Mouse (Mus musculus) intestine, postnatal 0 days (tissue): ENCODE data around the gene Gm20458. TPM values are rescaled to one million over a fixed set of nuclear protein-coding genes. Genes with fewer than 3 reads are reported as not detected.
A peak's percentile ranks its signal among the peaks of the same experiment; 100 is the strongest.

Experiments
- ATAC-seq: fragments of 200-750 bp; cut with Nextera tagmentation; 2 replicates; pipeline ENCODE4 v1.8.0; 2017; ENCODE audit warnings: mild to moderate bottlenecking, moderate TSS enrichment, moderate library complexity
- H3K27ac ChIP-seq: fragments of 300-500 bp; sonication (generic); 2 replicates; pipeline ENCODE4 v1.5.1; 2014; ENCODE audit warnings: mild to moderate bottlenecking, low read depth, low read length, moderate library complexity
- H3K27me3 ChIP-seq: fragments of 300-500 bp; sonication (generic); replicated peaks from 2 replicates; pipeline ENCODE4 v1.6.1; 2014; ENCODE audit warnings: low read length, mixed read lengths; ENCODE audit not compliant: control insufficient read depth, insufficient read depth
- H3K36me3 ChIP-seq: fragments of 300-500 bp; sonication (generic); 2 replicates; pipeline ENCODE4 v1.6.1; 2014; ENCODE audit warnings: mild to moderate bottlenecking, moderate library complexity; ENCODE audit not compliant: control insufficient read depth, insufficient read depth
- H3K4me1 ChIP-seq: fragments of 300-500 bp; sonication (generic); replicated peaks from 2 replicates; pipeline ENCODE4 v1.6.1; 2014; ENCODE audit warnings: antibody characterized with exemption, low read length, mixed read lengths; ENCODE audit not compliant: control insufficient read depth, insufficient read depth
- H3K4me2 ChIP-seq: fragments of 300-500 bp; sonication (generic); replicated peaks from 2 replicates; pipeline ENCODE4 v1.6.1; 2014; ENCODE audit warnings: low read depth, mild to moderate bottlenecking, moderate library complexity
- H3K4me3 ChIP-seq: fragments of 300-500 bp; sonication (generic); 2 replicates; pipeline ENCODE4 v1.5.1; 2014; ENCODE audit warnings: low read depth, low read length
- H3K9ac ChIP-seq: fragments of 300-500 bp; sonication (generic); 2 replicates; pipeline ENCODE4 v1.6.1; 2014; ENCODE audit warnings: mild to moderate bottlenecking, low read depth, low read length
- H3K9me3 ChIP-seq: fragments of 300-500 bp; sonication (generic); 2 replicates; pipeline ENCODE4 v1.6.1; 2016; ENCODE audit warnings: mixed run types; ENCODE audit not compliant: control insufficient read depth
- CTCF ChIP-seq: sonication (generic); IDR thresholded peaks from 2 replicates; pipeline ENCODE4 v1.5.1; 2016; ENCODE audit warnings: low read depth, mild to moderate bottlenecking, control low read depth, antibody characterized with exemption, moderate library complexity
- WGBS: fragments of 180-500 bp; shearing (Covaris S2); extraction: QIAGEN DNeasy Blood & Tissue Kit; methylation state at CpG from one replicate; pipeline ENCODE4 v1.1.7; 2014; 5-methylcytosine and 5-hydroxymethylcytosine counted together
- polyA plus RNA-seq: library from polyadenylated mRNA; unstranded; fragments of >200 nt; fragmentation: Nextera tagmentation; extraction: Ambion mirVana; gene quantifications from 2 replicates; pipeline ENCODE4 v1.2.1, GENCODE M21; 2015

The Gm20458 gene
- polyA plus RNA-seq, 1 experiment from 2014 or later = 21.4 TPM

DNA sequence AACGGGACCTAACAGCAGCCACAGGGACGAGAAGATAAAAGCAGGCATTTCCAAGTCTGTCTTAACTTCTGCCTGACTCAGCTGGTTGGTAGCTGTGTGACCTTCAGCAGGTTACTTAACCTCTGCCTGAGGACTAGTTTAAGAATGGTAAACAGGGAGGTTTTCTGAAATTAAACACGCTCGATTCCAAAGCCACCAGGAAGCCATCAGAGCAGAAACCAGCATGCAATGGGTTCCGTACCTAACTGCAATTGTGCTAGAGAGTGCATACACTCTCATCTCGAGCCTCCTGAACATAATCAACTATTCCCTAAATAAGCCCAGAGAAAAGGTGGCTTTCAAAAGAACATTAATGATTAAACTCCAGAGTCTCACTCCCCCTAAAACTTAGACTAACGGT is 19.0 kb upstream of the Gm20458 start:
- H3K9me3 ChIP-seq = no peaks in the 10 kb centered on the region
- no peak for TF ChIP-seq CTCF
- ATAC-seq = no peak
- peak overlapping the region; percentile 73 for H3K4me3 ChIP-seq
- 8% methylated on average over 7 of the region's 7 CpGs for WGBS
- H3K4me1 ChIP-seq = peaks cover 3% of the 10 kb centered on the region; the same call in 1 of the 2 replicates
- no peaks in the 10 kb centered on the region for H3K36me3 ChIP-seq
- H3K9ac ChIP-seq = peak overlapping the region; percentile 76
- H3K27ac ChIP-seq = peak overlapping the region; percentile 71
- H3K4me2 ChIP-seq = peak overlapping the region; percentile 89
- H3K27me3 ChIP-seq = no peaks in the 10 kb centered on the region

DNA sequence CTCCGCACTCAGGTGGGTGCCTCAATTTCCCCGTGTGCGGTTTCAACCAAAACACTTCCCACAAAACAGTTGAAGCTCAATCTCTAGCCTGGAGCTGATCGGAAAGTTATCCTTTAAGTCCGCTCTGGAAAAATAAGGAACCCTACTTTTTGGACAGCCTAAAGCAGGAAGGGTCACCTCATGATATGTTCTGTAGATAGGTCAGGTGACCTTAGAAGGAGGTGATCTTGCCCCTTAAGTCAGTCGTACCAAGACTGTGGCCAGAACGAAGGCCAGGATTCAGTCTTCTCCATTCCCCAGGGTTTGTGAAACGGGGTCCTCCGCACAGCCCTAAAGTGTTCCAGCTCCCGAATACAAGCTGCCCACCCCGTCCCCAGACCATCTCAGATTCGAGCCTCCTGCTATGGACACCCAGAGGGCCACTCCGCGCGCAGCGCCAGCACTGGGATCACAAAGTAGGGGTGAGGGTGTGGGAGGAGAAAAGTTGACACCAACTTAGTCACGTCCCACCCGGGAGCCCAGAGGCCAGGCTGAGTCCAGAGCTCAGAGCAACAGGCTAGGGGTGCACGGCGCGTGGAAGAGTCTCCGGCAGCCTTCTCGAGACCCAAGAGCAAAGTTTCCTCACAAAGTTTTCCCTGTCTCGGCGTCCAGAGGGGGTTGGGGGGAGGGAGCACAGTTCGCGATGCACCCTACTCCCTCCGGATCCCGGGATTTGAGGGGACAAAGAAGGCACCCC is 18.3 kb upstream of the Gm20458 start:
- Histone ChIP-seq H3K27ac (peak overlapping the region; percentile 71), H3K4me3 (peak overlapping the region; percentile 73), H3K4me1 (peaks cover 3% of the 10 kb centered on the region; the same call in 1 of the 2 replicates), H3K9me3 (no peaks in the 10 kb centered on the region), H3K9ac (peak overlapping the region; percentile 76), H3K27me3 (no peaks in the 10 kb centered on the region), H3K4me2 (peak overlapping the region; percentile 89), H3K36me3 (no peaks in the 10 kb centered on the region)
- ATAC-seq = peak; percentile 39
- WGBS = 2% methylated on average over 29 of the region's 29 CpGs
- no peak for TF ChIP-seq CTCF

DNA sequence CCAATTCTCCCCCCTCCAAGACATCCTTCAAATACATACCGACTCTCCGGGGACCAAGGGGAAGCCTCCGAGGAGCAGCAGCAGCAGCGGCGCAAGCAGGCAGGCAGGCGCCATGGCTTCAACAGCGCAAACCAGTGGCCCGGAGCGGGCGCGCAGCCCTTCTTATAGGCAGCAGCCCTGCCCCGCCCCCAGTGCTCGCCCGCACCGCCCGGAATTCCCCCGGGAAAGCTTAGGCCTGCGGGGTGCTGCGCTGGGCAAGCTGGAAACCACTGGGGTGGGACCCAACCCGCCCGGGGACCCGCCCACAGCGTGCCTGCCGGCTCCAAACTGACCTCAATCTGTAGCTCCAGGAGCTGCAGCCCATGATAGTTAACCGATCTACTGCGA is 17.7 kb upstream of the Gm20458 start:
- 0% methylated on average over 24 of the region's 26 CpGs for WGBS
- Histone ChIP-seq H3K4me3 (peak overlapping the region; percentile 73), H3K9me3 (no peaks in the 10 kb centered on the region), H3K27ac (peak overlapping the region; percentile 71), H3K4me2 (peak overlapping the region; percentile 89), H3K36me3 (no peaks in the 10 kb centered on the region), H3K27me3 (no peaks in the 10 kb centered on the region), H3K4me1 (peaks cover 3% of the 10 kb centered on the region; the same call in 1 of the 2 replicates), H3K9ac (peak overlapping the region; percentile 76)
- TF ChIP-seq CTCF = peak; percentile 56
- ATAC-seq = peak; percentile 90

DNA sequence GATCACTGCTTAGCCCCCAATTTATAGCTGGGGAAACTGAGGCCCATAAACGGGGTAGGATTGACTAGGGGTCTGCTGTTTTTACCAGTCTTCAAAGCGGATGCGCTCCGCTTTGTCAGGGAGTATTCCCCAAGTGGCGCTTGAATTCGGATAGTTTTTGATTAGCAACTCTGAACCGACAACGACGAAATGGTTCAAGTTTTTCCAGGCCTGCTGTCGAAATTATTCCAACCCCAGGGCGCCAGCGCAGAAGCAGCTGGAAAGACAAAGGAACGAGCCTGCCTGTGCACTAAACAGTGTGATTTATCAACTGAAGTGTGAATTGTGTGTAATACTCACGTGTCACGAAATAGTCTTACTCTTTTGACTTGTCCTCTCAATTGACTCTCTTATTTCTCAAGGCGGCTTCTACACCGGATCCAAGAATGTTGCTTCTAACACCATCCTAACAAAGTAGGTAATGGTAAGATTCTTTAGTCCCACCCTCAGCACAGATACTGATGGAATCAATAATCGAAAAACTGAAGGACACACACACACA is 17.2 kb upstream of the Gm20458 start, which contains the start of gene Sdc4:
TSS of gene Sdc4 (minus strand) at position 428 of the 541 bp plus-strand sequence.
- H3K27me3 ChIP-seq = no peaks in the 10 kb centered on the region
- no peaks in the 10 kb centered on the region for H3K9me3 ChIP-seq
- H3K4me3 ChIP-seq = peak within 1 kb of the TSS; percentile 73
- H3K4me1 ChIP-seq = peaks cover 3% of the 10 kb centered on the region; the same call in 1 of the 2 replicates
- 14% methylated on average over 18 of the region's 18 CpGs for WGBS
- peak within 1 kb of the TSS; percentile 76 for H3K9ac ChIP-seq
- H3K27ac ChIP-seq = peak within 1 kb of the TSS; percentile 71
- H3K4me2 ChIP-seq = peak within 1 kb of the TSS; percentile 89
- ATAC-seq = no peak
- no peaks in the 10 kb centered on the region for H3K36me3 ChIP-seq
- no peak for TF ChIP-seq CTCF

DNA sequence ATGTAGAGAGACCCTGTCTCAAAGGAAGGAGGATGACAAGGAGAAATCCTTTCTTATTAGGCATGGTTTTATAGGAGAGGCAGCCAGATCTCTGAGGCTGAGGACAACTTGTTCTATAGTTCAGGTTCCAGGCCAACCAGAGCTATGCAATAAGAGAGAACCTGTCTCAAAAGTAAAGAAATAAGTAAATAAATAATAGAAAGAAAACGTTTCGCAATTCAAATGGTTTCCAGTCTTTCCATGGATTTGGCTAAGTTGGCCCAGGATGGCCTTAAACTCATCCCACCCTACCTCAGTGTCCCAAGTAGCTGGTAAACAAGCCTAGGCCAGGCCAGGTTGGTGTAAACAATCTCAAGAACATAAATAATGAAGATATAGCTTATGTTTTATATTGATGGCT is 16.1 kb upstream of the Gm20458 start:
- Histone ChIP-seq H3K4me3 (no peak overlapping the region), H3K27ac (no peak overlapping the region), H3K9ac (no peak overlapping the region), H3K4me2 (no peak overlapping the region), H3K9me3 (no peaks in the 10 kb centered on the region), H3K36me3 (no peaks in the 10 kb centered on the region), H3K4me1 (peaks cover 3% of the 10 kb centered on the region; the same call in 1 of the 2 replicates), H3K27me3 (no peaks in the 10 kb centered on the region)
- ATAC-seq = no peak
- no peak for TF ChIP-seq CTCF
- 62% methylated on average over 2 of the region's 2 CpGs for WGBS

DNA sequence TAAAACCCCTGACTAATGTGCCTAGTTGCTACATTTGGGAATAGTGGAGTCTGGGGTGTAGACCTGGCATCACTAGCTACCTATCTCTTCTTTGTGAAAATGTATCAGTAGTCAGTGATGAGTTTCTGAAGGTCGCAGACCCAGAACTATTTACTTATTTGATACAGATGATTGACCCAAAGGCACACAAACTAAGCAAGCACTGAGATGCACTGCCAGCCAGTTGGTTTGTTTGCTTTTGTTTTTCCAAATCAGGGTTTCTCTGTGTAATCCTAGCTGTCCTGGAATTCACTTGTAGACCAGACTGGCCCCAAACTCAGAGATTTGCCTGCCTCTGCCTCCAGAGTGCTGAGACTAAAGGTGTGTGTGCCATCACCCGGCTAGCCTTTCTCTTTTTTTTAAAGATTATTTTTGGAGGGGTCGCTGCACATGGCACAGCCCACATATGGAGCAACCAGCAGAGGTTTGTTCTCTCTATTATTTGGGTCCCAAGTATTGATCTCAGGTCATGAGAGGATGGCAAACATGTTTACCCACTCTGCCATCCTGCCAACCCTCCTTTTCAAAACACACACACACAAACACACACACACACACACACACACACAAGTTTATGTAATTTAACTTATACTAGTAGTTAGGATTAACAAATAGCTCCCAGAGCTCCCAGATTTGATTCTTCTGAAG is 15.2 kb upstream of the Gm20458 start:
- Histone ChIP-seq H3K9ac (no peak overlapping the region), H3K4me2 (no peak overlapping the region), H3K4me3 (no peak overlapping the region), H3K27ac (no peak overlapping the region), H3K36me3 (no peaks in the 10 kb centered on the region), H3K9me3 (no peaks in the 10 kb centered on the region), H3K4me1 (peaks cover 3% of the 10 kb centered on the region; the same call in 1 of the 2 replicates), H3K27me3 (no peaks in the 10 kb centered on the region)
- TF ChIP-seq CTCF = no peak
- no peak for ATAC-seq
- WGBS = 73% methylated on average over 3 of the region's 3 CpGs
